Mouse (Mus musculus) forebrain, embryonic 14.5 days (tissue): ENCODE measurements around the gene Ccnl2. TPM values are rescaled to one million over a fixed set of nuclear protein-coding genes. Genes with fewer than 3 reads are reported as not detected.

Experiments
- ATAC-seq: fragments of 200-750 bp; cut with Nextera tagmentation; 2 replicates; pipeline ENCODE4 v1.8.0; 2017; ENCODE audit warnings: mild to moderate bottlenecking, moderate library complexity
- DNase-seq: peaks from one replicate; pipeline ENCODE4 v3.0.0-alpha.2; 2015; ENCODE audit warnings: low spot score
- H3K27ac ChIP-seq: fragments of 300-500 bp; sonication (generic); 2 replicates; pipeline ENCODE4 v1.5.1; 2014; ENCODE audit warnings: low read depth, mild to moderate bottlenecking, control low read depth, low read length, moderate library complexity
- H3K27me3 ChIP-seq: fragments of 300-500 bp; sonication (generic); replicated peaks from 2 replicates; pipeline ENCODE4 v1.6.1; 2014; ENCODE audit warnings: low read length, control low read depth, mixed read lengths; ENCODE audit not compliant: control insufficient read depth, insufficient read depth
- H3K36me3 ChIP-seq: fragments of 300-500 bp; sonication (generic); 2 replicates; pipeline ENCODE4 v1.6.1; 2014; ENCODE audit warnings: low read length, control low read depth; ENCODE audit not compliant: control insufficient read depth, insufficient read depth
- H3K4me1 ChIP-seq: fragments of 300-500 bp; sonication (generic); 2 replicates; pipeline ENCODE4 v1.6.1; 2014; ENCODE audit warnings: antibody characterized with exemption, low read length, control low read depth; ENCODE audit not compliant: control insufficient read depth, insufficient read depth
- H3K4me2 ChIP-seq: fragments of 300-500 bp; sonication (generic); 2 replicates; pipeline ENCODE4 v1.6.1; 2014; ENCODE audit warnings: mild to moderate bottlenecking, control low read depth, low read length
- H3K4me3 ChIP-seq: fragments of 300-500 bp; sonication (generic); 2 replicates; pipeline ENCODE4 v1.5.1; 2014; ENCODE audit warnings: low read depth, low read length, control low read depth
- H3K9ac ChIP-seq: fragments of 300-500 bp; sonication (generic); 2 replicates; pipeline ENCODE4 v1.6.1; 2014; ENCODE audit warnings: mild to moderate bottlenecking, low read length, control low read depth, moderate library complexity
- H3K9me3 ChIP-seq: fragments of 300-500 bp; sonication (generic); replicated peaks from 2 replicates; pipeline ENCODE4 v1.6.1; 2016; ENCODE audit warnings: low read length, control low read depth, mixed read lengths; ENCODE audit not compliant: control insufficient read depth
- WGBS: fragments of 180-500 bp; shearing (Covaris S2); extraction: QIAGEN DNeasy Blood & Tissue Kit; methylation state at CpG from one replicate; pipeline ENCODE4 v1.1.7; 2014; 5-methylcytosine and 5-hydroxymethylcytosine counted together
- microRNA-seq: library from miRNA; unstranded; fragments of <30 nt; microRNA quantifications from one replicate; pipeline ENCODE4, GENCODE M21; 2016
- polyA plus RNA-seq: library from polyadenylated mRNA; unstranded; fragments of >200 nt; fragmentation: Nextera tagmentation; extraction: Ambion mirVana; gene quantifications from 2 replicates; pipeline ENCODE4 v1.2.1, GENCODE M21; 2014

Gene Ccnl2
- polyA plus RNA-seq, 1 experiment from 2014 or later: 119 TPM

DNA sequence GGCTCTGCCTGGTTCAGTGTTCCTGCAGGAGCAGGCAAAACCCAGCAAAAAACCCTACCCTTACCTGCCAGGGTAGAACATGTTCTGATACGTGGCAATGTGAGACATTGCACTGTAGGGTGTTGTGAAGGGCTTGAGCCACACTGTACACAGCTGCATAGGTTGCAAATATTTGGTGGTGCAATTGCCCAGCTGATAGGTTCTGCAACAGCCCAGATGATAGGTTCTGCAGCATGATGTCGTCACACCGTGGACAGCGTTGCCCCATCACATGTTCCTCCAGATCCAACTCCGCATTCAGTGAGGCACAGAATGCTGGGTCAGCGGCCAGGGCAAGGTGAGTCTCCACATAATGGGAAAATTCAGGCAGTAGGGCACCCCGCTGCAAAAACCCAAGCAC, 49.5 kb downstream of the Ccnl2 start:
- Histone ChIP-seq H3K4me1 (no peaks in the 10 kb centered on the region), H3K36me3 (peaks cover 78% of the 10 kb centered on the region)

DNA sequence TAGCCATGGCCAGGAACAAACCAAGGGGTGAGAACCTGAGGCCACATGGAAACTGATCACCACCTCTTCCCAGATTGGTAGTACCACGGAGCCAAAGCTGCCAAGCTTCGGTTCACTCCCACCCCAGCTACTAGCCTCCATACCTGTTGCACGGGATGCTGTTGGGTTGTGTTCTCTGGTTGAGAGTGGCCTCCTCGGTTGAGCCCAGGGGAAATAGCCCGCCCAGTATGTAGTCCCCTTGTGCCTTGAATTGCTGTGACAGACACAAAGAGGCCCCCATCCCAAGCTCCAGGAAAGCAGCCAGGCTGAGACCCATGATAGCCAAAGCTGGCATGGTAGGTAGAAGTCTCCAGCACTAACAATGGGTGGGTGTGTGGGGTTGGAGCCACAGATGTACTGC, 50.7 kb downstream of the Ccnl2 start, which contains the start of gene Tas1r3:
TSS of gene Tas1r3 (minus strand) at position 362 of the 400 bp plus-strand sequence.
- Histone ChIP-seq H3K9ac (no peak within 1 kb of the TSS), H3K4me3 (no peak within 1 kb of the TSS), H3K36me3 (peaks cover 69% of the 10 kb centered on the region), H3K4me2 (no peak within 1 kb of the TSS), H3K27ac (no peak within 1 kb of the TSS), H3K27me3 (no peaks in the 10 kb centered on the region), H3K4me1 (no peaks in the 10 kb centered on the region), H3K9me3 (no peaks in the 10 kb centered on the region)
- WGBS: 82% methylated on average over 5 of the region's 5 CpGs
- DNase-seq (no peak), ATAC-seq (no peak)

More for the DNA sequence above, 49.5 kb downstream of the Ccnl2 start:
- DNase-seq (no peak), ATAC-seq (no peak)
- H3K4me2 ChIP-seq: no peak overlapping the region
- H3K9me3 ChIP-seq: no peaks in the 10 kb centered on the region
- H3K9ac ChIP-seq: no peak overlapping the region
- no peaks in the 10 kb centered on the region for H3K27me3 ChIP-seq
- no peak overlapping the region for H3K27ac ChIP-seq
- H3K4me3 ChIP-seq: no peak overlapping the region
- WGBS: 94% methylated on average over 7 of the region's 7 CpGs

DNA sequence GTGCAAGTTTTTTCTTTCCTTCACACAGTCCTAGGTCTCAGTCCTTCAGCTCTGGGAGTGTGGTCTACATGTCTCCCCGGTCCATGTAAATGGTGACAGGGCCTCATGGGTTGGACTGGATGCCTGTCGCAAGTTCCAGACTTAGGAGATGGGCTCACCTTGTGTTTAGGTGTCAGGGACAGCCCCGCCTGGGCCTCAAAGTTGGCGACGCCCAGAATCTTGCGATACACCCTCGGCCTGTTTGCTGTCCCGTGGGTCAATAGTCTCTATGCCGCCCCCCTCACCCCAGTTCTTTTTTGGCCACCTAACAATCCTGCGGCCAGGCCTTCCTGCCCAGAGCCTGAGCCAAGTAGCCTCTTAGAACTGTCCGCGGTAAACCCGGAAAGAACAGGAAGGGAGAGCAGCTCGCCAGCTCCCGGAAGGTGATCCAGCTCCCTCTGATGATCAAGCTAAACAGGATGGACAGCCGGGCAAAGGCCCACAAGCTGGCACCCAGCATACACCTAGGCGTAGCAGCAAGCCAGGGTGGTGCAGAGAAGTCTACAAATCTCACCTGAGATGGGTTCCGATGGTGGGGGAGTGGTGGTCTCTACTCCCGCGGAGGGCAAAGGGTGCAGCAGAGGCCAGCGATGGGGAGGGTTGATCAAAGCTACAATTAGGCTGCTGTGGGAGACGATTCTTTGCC, 56.5 kb downstream of the Ccnl2 start:
- Histone ChIP-seq H3K27me3 (no peaks in the 10 kb centered on the region), H3K4me3 (peak overlapping the region; percentile 72), H3K4me1 (peaks cover 12% of the 10 kb centered on the region), H3K9ac (peak overlapping the region; percentile 87), H3K36me3 (peaks cover 51% of the 10 kb centered on the region), H3K9me3 (no peaks in the 10 kb centered on the region), H3K27ac (peak overlapping the region; percentile 27; the same call in 1 of the 2 replicates), H3K4me2 (peak overlapping the region; percentile 98)
- 11% methylated on average over 22 of the region's 22 CpGs for WGBS
- DNase-seq (no peak), ATAC-seq (no peak)

DNA sequence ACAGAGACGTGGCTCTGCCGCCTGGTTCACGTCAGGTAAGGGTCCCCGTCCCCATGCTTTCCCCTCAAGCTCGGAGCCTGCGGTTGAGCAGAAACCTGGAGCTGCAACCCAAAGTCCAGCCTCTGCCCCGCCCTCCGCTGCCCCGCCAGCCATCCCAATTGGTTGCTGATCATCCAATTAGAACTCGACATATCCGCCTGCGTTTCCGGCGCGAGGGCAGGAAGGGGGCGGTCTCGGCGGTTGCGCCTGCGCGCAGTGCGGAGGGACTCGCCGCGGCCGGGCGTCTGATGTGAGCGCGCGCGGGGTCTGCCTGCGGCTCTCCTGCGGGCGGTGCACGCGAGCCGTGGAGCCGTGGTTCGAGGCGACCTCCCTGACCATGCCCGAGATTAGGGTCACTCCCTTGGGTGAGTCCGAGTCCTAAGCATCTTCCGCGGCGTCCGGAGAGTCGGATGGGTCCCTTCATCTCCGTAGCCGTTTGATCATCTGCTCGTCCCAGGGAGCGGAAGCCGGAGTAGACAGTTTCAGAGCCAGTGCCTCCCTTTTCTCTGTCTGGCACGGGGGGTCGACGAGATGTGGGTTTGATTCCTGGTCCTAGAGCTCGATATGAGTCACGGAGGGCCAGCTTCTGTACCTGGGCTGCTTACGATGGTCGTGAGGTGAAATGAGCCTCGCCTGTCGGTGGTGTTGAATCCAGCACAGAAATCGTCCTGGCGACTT, 57.2 kb downstream of the Ccnl2 start, which contains the start of the genes Cptp and Ints11:
TSS of gene Cptp (minus strand) at position 124 of the 717 bp plus-strand sequence.
TSS of gene Ints11 (plus strand) at position 230 of the 717 bp plus-strand sequence.
- Histone ChIP-seq H3K4me1 (peaks cover 12% of the 10 kb centered on the region), H3K9me3 (no peaks in the 10 kb centered on the region), H3K27ac (peak within 1 kb of the TSS; percentile 58), H3K4me3 (peak within 1 kb of the TSS; percentile 72), H3K36me3 (peaks cover 55% of the 10 kb centered on the region), H3K4me2 (peak within 1 kb of the TSS; percentile 98), H3K9ac (peak within 1 kb of the TSS; percentile 87), H3K27me3 (no peaks in the 10 kb centered on the region)
- peak; percentile 97 for ATAC-seq
- peak; percentile 97 for DNase-seq
- WGBS: under 1% methylated on average over 63 of the region's 63 CpGs

DNA sequence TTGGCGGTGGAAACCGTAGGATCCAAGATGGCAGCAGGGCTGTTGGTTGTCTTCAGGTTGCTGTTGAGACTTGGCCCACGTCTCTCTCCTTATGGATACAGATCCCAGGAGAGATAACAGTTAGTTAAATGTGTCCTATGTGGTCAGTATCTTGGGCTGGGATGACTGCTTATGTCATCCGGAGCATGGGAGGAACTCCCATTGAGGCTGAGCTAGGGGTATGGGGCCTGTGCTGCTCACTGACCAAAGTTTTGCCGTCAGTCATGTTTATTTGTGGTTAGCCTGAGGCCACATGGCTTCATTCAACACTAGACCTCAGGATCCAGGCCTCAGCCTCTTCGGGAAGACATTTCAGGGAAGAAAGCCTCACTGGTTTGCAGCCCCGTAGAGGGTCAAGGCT, 59.1 kb downstream of the Ccnl2 start:
- H3K27ac ChIP-seq: no peak overlapping the region
- no peak overlapping the region for H3K9ac ChIP-seq
- H3K4me2 ChIP-seq: no peak overlapping the region
- WGBS: 95% methylated on average over 7 of the region's 7 CpGs
- peaks cover 12% of the 10 kb centered on the region for H3K4me1 ChIP-seq
- H3K4me3 ChIP-seq: no peak overlapping the region
- no peaks in the 10 kb centered on the region for H3K9me3 ChIP-seq
- no peak for ATAC-seq
- DNase-seq: no peak
- H3K36me3 ChIP-seq: peaks cover 53% of the 10 kb centered on the region
- no peaks in the 10 kb centered on the region for H3K27me3 ChIP-seq

Small RNAs within 50 kb of the gene (microRNA-seq; reads per million reads assigned to microRNA genes)
- gene Gm27743: not detected

Other genes starting within 250 kb of the Ccnl2 start
- gene Slc35e2, start 211.1 kb upstream of the Ccnl2 start, polyA plus RNA-seq: 10.9 and 12.1 TPM in 2 replicates
- gene Cdk11b, start 187.6 kb upstream of the Ccnl2 start, polyA plus RNA-seq: 39.9 and 42.8 TPM in 2 replicates
- not detected in 2 replicates for gene Gm10563, start 167.1 kb upstream of the Ccnl2 start, polyA plus RNA-seq
- gene Mmp23, start 159.1 kb upstream of the Ccnl2 start, polyA plus RNA-seq: 0.97 and 2.1 TPM in 2 replicates
- gene Mib2, start 143.3 kb upstream of the Ccnl2 start, polyA plus RNA-seq: 25.2 and 34.5 TPM in 2 replicates
- gene Fndc10, start 118.1 kb upstream of the Ccnl2 start, polyA plus RNA-seq: 3.2 and 3.8 TPM in 2 replicates
- gene Ssu72, start 107.7 kb upstream of the Ccnl2 start, polyA plus RNA-seq: 153 and 179 TPM in 2 replicates
- 3.4 and 3.5 TPM in 2 replicates for gene Tmem240, start 77.7 kb upstream of the Ccnl2 start, polyA plus RNA-seq
- gene Atad3a, start 51.4 kb upstream of the Ccnl2 start, polyA plus RNA-seq: 62.0 and 70.0 TPM in 2 replicates
- gene Vwa1, start 37.8 kb upstream of the Ccnl2 start, polyA plus RNA-seq: 21.8 and 24.6 TPM in 2 replicates
- gene Tmem88b, start 26.6 kb upstream of the Ccnl2 start, polyA plus RNA-seq: 0.12 and 0.25 TPM in 2 replicates
- gene Ankrd65, start 22.1 kb upstream of the Ccnl2 start, polyA plus RNA-seq: not detected in 2 replicates
- 274 and 313 TPM in 2 replicates for gene Mrpl20, start 9.6 kb upstream of the Ccnl2 start, polyA plus RNA-seq
- gene Aurkaip1, start 18.8 kb downstream of the Ccnl2 start, polyA plus RNA-seq: 120 and 135 TPM in 2 replicates
- 15.6 and 22.1 TPM in 2 replicates for gene Mxra8, start 27.2 kb downstream of the Ccnl2 start, polyA plus RNA-seq
- gene Dvl1, start 34.9 kb downstream of the Ccnl2 start, polyA plus RNA-seq: 10.8 and 12.4 TPM in 2 replicates
- gene Tas1r3, start 50.9 kb downstream of the Ccnl2 start, polyA plus RNA-seq: 0.46 and 0.61 TPM in 2 replicates
- gene Cptp, start 57.0 kb downstream of the Ccnl2 start, polyA plus RNA-seq: 28.3 and 29.5 TPM in 2 replicates
- 94.6 and 102 TPM in 2 replicates for gene Ints11, start 57.1 kb downstream of the Ccnl2 start, polyA plus RNA-seq
- 46.5 and 52.8 TPM in 2 replicates for gene Pusl1, start 79.3 kb downstream of the Ccnl2 start, polyA plus RNA-seq
- gene Acap3, start 79.3 kb downstream of the Ccnl2 start, polyA plus RNA-seq: 60.5 and 77.0 TPM in 2 replicates
- gene Ube2j2, start 131.3 kb downstream of the Ccnl2 start, polyA plus RNA-seq: 116 and 137 TPM in 2 replicates
- 8.0 and 11.3 TPM in 2 replicates for gene C1qtnf12, start 149.8 kb downstream of the Ccnl2 start, polyA plus RNA-seq
- gene B3galt6, start 180.2 kb downstream of the Ccnl2 start, polyA plus RNA-seq: 27.6 and 29.6 TPM in 2 replicates
- gene Sdf4, start 180.4 kb downstream of the Ccnl2 start, polyA plus RNA-seq: 124 and 127 TPM in 2 replicates
- 0.43 and 0.60 TPM in 2 replicates for gene Tnfrsf4, start 201.4 kb downstream of the Ccnl2 start, polyA plus RNA-seq
- gene Tnfrsf18, start 213.7 kb downstream of the Ccnl2 start, polyA plus RNA-seq: 0.40 and 0.53 TPM in 2 replicates
- gene Ttll10, start 246.9 kb downstream of the Ccnl2 start, polyA plus RNA-seq: not detected in 2 replicates